Mouse (Mus musculus) heart, postnatal 10 days (tissue): ENCODE data around the gene Sema7a. TPM values are rescaled to one million over a fixed set of nuclear protein-coding genes. Genes with fewer than 3 reads are reported as not detected.

Experiments
- DNase-seq, 2 experiments: peaks; one replicate each; pipeline ENCODE4 v3.0.0; 2021
- intact Hi-C: fragments of 180-260 bp; cut with DNase I; formaldehyde crosslinking; loops from one replicate; pipeline ENCODE4 v1.15.1; 2025
- total RNA-seq, 2 experiments: library from RNA; stranded (reverse); gene quantifications; 2 replicates each; pipeline ENCODE4 v1.2.3; 2021

Gene Sema7a
- 10 to 100 TPM; 45.2 to 48.3 TPM for total RNA-seq

DNA sequence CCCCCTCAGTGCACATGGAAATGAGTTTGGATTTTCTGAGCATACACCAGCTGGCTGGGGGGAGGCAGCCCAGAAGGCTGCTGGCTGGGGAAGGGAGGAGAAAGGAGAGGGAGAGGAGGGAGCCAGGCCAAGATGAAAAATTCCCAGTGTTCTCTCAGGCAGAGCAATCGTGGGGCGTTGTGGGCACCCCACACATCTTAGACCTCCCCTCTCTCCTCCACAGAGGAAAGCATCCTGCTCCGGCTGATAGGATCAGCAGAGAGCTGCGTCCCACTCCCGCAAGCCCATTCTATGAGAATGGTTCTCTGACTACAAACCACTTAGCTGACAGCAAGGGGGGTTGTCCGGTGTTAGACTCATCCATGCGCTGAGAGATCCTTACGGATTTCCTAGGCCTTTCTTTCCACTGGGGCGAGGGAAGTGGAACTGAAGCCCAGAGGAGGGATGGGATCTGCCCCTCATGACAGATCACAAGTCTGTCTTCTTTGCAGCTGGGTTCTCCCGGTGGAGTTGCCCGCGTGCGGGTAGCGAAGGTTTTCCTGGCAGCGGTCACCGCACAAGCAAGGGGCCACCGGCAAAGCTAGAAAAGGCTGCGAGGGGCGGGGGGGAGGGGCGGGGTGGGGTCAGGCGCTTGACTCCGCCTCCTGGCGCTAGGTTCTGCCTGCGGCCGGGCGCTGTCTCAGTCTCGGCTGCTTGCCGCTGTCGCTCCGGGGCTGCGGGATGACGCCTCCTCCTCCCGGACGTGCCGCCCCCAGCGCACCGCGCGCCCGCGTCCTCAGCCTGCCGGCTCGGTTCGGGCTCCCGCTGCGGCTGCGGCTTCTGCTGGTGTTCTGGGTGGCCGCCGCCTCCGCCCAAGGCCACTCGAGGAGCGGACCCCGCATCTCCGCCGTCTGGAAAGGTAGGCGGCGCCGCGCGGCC, at the start of gene Sema7a:
Gene Sema7a, plus strand, starts transcription at position 682 of the 918 bp plus-strand sequence.
- intact Hi-C loops: loop anchor here (5.0 kb wide), 1 partner anchor 33 kb away; no protein-coding TSS in a partner anchor
- peak; percentile 77 to 83 for DNase-seq

DNA sequence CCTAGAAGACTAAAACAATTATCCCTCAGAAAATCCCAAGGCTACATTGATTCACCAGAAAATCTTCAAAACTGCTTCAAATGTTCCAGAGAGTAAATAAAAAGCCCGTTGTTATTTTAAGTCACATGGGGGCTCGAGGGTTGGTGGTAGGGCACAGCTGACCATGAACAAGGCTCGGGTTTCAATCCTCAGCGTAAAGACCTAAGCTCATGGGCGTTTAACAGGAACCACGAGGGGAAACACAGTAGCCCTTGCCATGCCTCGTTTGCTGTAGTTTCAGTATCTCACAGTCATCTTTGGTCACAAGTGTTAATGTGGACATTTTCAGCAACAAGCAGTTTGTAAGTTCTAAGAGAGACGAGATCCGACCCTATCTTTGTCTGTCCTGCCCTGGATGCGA, 39.4 kb upstream of the Sema7a start:
- intact Hi-C loops: no loop called here
- DNase-seq: no peak

DNA sequence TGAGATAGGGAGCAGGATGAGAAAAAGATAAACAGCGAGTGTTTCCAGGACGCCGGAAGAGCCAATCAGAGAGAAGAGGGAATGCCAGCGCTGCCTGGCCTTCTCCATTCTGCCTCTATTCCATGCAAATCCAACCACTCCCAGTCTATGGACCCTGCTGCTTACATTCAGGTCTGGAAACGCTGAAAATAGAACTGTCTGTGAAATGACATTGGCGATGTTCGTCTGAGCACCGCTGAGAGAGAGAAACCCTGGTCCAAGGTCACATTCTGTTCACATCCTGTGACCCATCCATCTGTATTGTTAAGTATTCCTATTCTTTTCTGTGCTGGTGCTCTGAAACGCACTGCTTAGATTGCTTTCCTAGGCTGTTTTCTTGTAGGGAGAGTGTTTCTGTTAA, 38.7 kb upstream of the Sema7a start:
- intact Hi-C loops: no loop called here
- DNase-seq: no peak

GRCm38 (mm10) chr9:57901601-57902000, 38.3 kb upstream of the Sema7a start:
- DNase-seq: no peak
- intact Hi-C loops: no loop called here

DNA sequence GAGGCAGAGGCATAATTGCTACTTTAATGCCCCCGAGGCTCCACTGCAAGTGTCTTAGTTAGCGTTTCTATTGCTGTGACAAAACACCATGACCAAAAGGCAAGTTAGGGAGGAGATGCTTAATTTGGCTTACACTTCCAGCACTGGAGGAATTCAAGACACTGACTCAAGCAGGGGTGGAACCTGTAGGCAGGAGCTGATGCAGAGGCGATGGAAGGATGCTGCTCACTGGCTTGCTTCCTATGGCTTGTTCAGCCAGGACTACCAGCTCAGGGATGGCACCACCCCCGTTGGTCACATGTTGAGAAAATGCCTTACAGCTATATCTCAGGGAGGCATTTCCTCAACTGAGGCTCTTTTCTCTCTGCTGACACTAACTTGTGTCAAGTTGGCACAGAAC, 37.8 kb upstream of the Sema7a start:
- DNase-seq: no peak
- intact Hi-C loops: no loop called here

- intact Hi-C loops: no loop called here
- DNase-seq: peak; percentile 8 to 14
These were observed 36.2 kb upstream of the Sema7a start for GRCm38 (mm10) chr9:57903589-57904249.

DNA sequence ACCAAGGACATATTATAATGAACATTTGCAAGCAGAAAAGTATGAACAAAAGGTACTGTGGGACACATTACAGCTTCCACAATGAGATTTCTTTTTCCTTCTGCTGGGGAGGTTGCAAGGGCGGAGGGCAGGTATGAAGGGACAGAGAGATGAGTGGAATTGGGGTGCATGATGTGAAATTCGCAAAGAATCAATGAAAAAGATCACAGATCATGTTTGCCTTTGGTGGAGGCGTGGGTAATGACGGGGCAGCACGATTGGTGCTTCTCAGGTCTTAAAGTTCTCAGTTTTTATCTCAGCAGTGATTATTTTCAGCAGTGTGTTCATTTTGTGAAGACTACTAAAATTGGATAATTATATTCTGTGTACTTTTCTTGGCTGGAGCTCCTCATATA, 35.7 kb upstream of the Sema7a start:
- DNase-seq: no peak
- intact Hi-C loops: no loop called here

DNA sequence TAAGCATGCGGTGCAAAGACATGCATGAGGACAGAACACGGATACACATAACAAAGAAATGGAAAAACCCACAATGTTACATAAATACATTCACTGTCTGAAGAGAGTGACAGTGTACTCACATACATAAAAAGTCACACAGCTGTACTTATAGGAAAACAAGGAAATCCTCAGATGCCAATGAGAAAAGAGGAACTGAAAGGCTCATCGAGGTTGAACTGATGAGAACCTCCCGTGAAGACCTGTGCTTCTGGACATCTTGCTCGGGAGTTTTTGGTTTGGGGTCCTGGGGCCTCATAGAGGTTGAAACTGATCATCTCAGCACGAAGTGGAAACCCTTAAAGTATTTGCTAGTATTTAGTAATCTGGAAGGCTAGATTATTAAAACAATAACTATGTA, 32.7 kb upstream of the Sema7a start:
- intact Hi-C loops: no loop called here
- DNase-seq: no peak

- peak; percentile 94 to 95 for DNase-seq
- intact Hi-C loops: loop anchor here (5.0 kb wide), 2 partner anchors 48 to 148 kb away; no protein-coding TSS in a partner anchor
These were observed 29.4 kb upstream of the Sema7a start, which contains the start of gene Ubl7 for GRCm38 (mm10) chr9:57910254-57911160. TSS of gene Ubl7 (plus strand) at chr9:57910979.

- intact Hi-C loops: loop anchor here (5.0 kb wide), 2 partner anchors 50 to 150 kb away; no protein-coding TSS in a partner anchor
- no peak for DNase-seq
These were observed 27.3 kb upstream of the Sema7a start for GRCm38 (mm10) chr9:57912571-57912970.

- no peak for DNase-seq
- intact Hi-C loops: no loop called here
These were observed 18.3 kb upstream of the Sema7a start for GRCm38 (mm10) chr9:57921491-57922060.

DNA sequence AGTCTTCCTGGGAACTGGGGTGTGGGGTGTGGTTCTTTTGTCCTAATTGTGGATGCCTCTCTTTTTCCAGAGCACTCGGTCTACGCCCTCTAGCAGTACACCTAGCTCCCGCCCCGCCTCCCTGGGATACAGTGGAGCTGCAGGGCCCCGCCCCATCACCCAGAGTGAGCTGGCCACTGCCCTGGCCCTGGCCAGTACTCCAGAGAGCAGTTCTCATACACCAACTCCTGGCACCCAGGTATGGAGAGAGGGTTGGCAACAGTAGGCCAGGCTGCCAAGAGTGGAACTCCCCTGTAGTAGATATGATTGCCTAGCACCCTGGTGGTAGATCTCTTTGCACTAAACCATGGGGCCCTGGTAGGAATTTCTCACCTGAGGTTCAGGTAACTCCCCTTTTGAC, 17.5 kb upstream of the Sema7a start:
- intact Hi-C loops: no loop called here

DNA sequence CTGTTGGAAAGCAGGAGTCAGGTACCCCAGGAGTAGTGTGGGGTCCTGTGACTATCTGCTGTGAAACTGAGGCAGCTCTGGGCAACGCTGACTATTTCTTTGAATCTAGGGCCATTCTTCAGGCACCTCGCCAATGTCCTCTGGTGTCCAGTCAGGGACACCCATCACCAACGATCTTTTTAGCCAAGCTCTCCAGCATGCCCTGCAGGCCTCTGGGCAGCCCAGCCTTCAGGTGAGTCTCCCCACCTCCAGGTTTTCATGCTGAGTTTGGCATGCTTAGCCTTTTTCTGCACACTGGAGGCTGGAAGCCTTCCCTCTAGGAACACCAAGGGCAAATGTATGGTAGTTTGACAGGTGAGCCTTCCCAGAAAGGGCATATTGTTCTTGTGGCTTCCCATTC, 16.9 kb upstream of the Sema7a start:
- no peak for DNase-seq
- intact Hi-C loops: no loop called here

More for the DNA sequence above, 17.5 kb upstream of the Sema7a start:
- DNase-seq: no peak

- no peak for DNase-seq
- intact Hi-C loops: no loop called here
These were observed 8.6 kb upstream of the Sema7a start for GRCm38 (mm10) chr9:57931166-57931767.

GRCm38 (mm10) chr9:57932253-57932652, 7.7 kb upstream of the Sema7a start:
- intact Hi-C loops: no loop called here
- no peak for DNase-seq

GRCm38 (mm10) chr9:57932831-57933602, 6.9 kb upstream of the Sema7a start:
- intact Hi-C loops: no loop called here
- no peak for DNase-seq

DNA sequence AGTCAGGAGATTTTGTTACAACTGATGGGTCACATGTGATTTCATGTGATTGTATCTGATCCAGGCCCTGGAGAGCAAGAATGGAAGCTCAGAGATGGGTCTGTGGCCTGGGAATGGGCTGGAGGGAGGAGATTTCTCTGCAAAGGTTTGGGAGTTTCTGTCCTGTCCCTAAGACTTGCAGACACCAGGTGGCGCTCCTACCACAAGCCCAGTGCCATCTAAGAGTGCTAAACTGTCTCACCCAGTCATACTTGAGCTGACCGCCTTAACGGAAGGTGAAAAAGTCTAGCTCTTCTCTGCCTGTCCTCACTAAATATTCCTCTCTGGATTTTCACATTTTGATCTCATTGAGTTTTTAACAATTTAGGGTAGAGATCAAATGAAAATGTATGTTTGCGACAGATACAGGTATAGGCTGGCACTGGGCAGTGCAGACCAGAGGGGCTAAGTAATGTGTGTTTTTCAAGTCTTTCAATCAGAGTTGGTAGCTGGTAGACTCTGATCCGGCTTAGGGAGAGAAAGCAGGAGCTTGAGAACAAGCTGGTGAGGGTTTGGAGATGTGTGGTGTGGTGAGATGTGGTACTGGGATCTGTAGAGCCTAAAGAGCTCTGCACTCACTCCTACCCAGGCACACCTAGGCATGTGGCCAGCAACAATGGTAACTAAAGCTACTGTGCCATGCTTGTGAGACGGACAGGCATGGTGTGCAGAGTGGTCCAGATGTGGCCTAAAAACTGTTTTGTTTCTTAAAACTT, 4.1 kb upstream of the Sema7a start:
- intact Hi-C loops: loop anchor here (1.0 to 5.0 kb wide), 4 partner anchors 36 to 73 kb away; no protein-coding TSS in a partner anchor
- DNase-seq: peak; percentile 90 to 93

DNA sequence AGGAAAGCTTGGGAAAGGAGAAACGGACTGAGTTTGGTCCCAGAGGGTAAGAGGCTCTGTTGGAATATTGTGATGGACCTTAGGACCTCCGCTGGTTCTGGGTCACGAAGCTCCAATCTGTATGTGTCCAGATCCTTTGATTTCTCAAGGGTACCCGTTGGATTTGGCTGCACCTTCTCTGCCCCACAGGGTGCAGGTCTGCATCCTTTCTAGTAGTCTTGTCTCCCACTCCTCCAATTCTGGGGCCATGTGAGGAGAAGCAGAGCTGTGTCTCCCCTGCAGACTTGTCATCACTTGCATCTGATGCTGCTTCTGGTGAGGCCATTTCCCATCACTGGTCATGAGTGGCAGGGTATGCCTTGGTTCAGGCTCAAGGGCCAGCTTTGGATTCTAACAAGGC, 2.7 kb upstream of the Sema7a start:
- intact Hi-C loops: loop anchor here (5.0 kb wide), 1 partner anchor 35 kb away; no protein-coding TSS in a partner anchor
- DNase-seq: no peak
